Mouse (Mus musculus): ENCODE measurements at regions not wholly inside any gene's neighbourhood (a gene's known extent, or its start where the extent isn't known, plus 50 kb on each side); places are given as distances from the start of the nearest gene placed in this dataset.

GRCm38 (mm10) chr7:51750271-51750670 lies 111.5 kb upstream of the Gas2 start:
- Histone ChIP-seq H3K4me1 (ENCODE audit: control insufficient read depth, insufficient read depth, low read length) (peaks cover 27% of the 10 kb centered on the region), H3K4me3 (ENCODE audit: low read depth, low read length) (no peak overlapping the region), H3K9ac (replicated peaks; ENCODE audit: low read depth, low read length) (peak overlapping the region; percentile 8; the same call in 1 of the 2 replicates), H3K27ac (ENCODE audit: low read depth, low read length) (peak overlapping the region; percentile 82), H3K27me3 (ENCODE audit: control insufficient read depth, insufficient read depth, low read length) (no peaks in the 10 kb centered on the region), H3K9me3 (ENCODE audit: control insufficient read depth, low read length) (no peaks in the 10 kb centered on the region), H3K36me3 (ENCODE audit: control insufficient read depth, insufficient read depth, low read length) (no peaks in the 10 kb centered on the region), H3K4me2 (ENCODE audit: low read depth, low read length) (no peak overlapping the region)
- WGBS, result 60% methylated on average over 1 of the region's 1 CpGs
- ATAC-seq (ENCODE audit: low read depth), result no peak

GRCm38 (mm10) chr7:51753062-51753461 lies 108.8 kb upstream of the Gas2 start:
- no peak for ATAC-seq (ENCODE audit: low read depth)
- H3K27me3 ChIP-seq (ENCODE audit: control insufficient read depth, insufficient read depth, low read length), result no peaks in the 10 kb centered on the region
- peaks cover 27% of the 10 kb centered on the region for H3K4me1 ChIP-seq (ENCODE audit: control insufficient read depth, insufficient read depth, low read length)
- no peaks in the 10 kb centered on the region for H3K9me3 ChIP-seq (ENCODE audit: control insufficient read depth, low read length)
- peak overlapping the region; percentile 22; the same call in 1 of the 2 replicates for H3K27ac ChIP-seq (ENCODE audit: low read depth, low read length)
- 71% methylated on average over 11 of the region's 11 CpGs for WGBS
- no peaks in the 10 kb centered on the region for H3K36me3 ChIP-seq (ENCODE audit: control insufficient read depth, insufficient read depth, low read length)
- H3K4me2 ChIP-seq (ENCODE audit: low read depth, low read length), result no peak overlapping the region
- no peak overlapping the region for H3K4me3 ChIP-seq (ENCODE audit: low read depth, low read length)
- H3K9ac ChIP-seq (replicated peaks; ENCODE audit: low read depth, low read length), result no peak overlapping the region

GRCm38 (mm10) chr7:51754208-51754888 lies 107.5 kb upstream of the Gas2 start:
- Histone ChIP-seq H3K4me1 (ENCODE audit: control insufficient read depth, insufficient read depth, low read length) (peaks cover 22% of the 10 kb centered on the region), H3K27ac (ENCODE audit: low read depth, low read length) (peak overlapping the region; percentile 60), H3K4me3 (ENCODE audit: low read depth, low read length) (no peak overlapping the region), H3K9me3 (ENCODE audit: control insufficient read depth, low read length) (no peaks in the 10 kb centered on the region), H3K27me3 (ENCODE audit: control insufficient read depth, insufficient read depth, low read length) (no peaks in the 10 kb centered on the region), H3K9ac (replicated peaks; ENCODE audit: low read depth, low read length) (no peak overlapping the region), H3K36me3 (ENCODE audit: control insufficient read depth, insufficient read depth, low read length) (no peaks in the 10 kb centered on the region), H3K4me2 (ENCODE audit: low read depth, low read length) (no peak overlapping the region)
- ATAC-seq (ENCODE audit: low read depth), result peak; percentile 81
- 16% methylated on average over 13 of the region's 13 CpGs for WGBS

GRCm38 (mm10) chr7:51756218-51756617 lies 105.6 kb upstream of the Gas2 start:
- 76% methylated on average over 3 of the region's 3 CpGs for WGBS
- no peaks in the 10 kb centered on the region for H3K27me3 ChIP-seq (ENCODE audit: control insufficient read depth, insufficient read depth, low read length)
- no peak overlapping the region for H3K27ac ChIP-seq (ENCODE audit: low read depth, low read length)
- no peak overlapping the region for H3K9ac ChIP-seq (replicated peaks; ENCODE audit: low read depth, low read length)
- no peak for ATAC-seq (ENCODE audit: low read depth)
- H3K4me1 ChIP-seq (ENCODE audit: control insufficient read depth, insufficient read depth, low read length), result peaks cover 12% of the 10 kb centered on the region
- no peaks in the 10 kb centered on the region for H3K36me3 ChIP-seq (ENCODE audit: control insufficient read depth, insufficient read depth, low read length)
- H3K9me3 ChIP-seq (ENCODE audit: control insufficient read depth, low read length), result no peaks in the 10 kb centered on the region
- H3K4me2 ChIP-seq (ENCODE audit: low read depth, low read length), result no peak overlapping the region
- H3K4me3 ChIP-seq (ENCODE audit: low read depth, low read length), result no peak overlapping the region

GRCm38 (mm10) chr7:51759536-51760153 lies 102.2 kb upstream of the Gas2 start:
- H3K36me3 ChIP-seq (ENCODE audit: control insufficient read depth, insufficient read depth, low read length), result no peaks in the 10 kb centered on the region
- H3K4me2 ChIP-seq (ENCODE audit: low read depth, low read length), result no peak overlapping the region
- peaks cover 4% of the 10 kb centered on the region for H3K4me1 ChIP-seq (ENCODE audit: control insufficient read depth, insufficient read depth, low read length)
- H3K4me3 ChIP-seq (ENCODE audit: low read depth, low read length), result no peak overlapping the region
- no peak overlapping the region for H3K27ac ChIP-seq (ENCODE audit: low read depth, low read length)
- H3K27me3 ChIP-seq (ENCODE audit: control insufficient read depth, insufficient read depth, low read length), result no peaks in the 10 kb centered on the region
- WGBS, result 75% methylated on average over 3 of the region's 3 CpGs
- H3K9ac ChIP-seq (replicated peaks; ENCODE audit: low read depth, low read length), result no peak overlapping the region
- H3K9me3 ChIP-seq (ENCODE audit: control insufficient read depth, low read length), result no peaks in the 10 kb centered on the region
- no peak for ATAC-seq (ENCODE audit: low read depth)

GRCm38 (mm10) chr7:51767066-51767465 lies 94.7 kb upstream of the Gas2 start:
- no peak for ATAC-seq (ENCODE audit: low read depth)
- Histone ChIP-seq H3K4me3 (ENCODE audit: low read depth, low read length) (no peak overlapping the region), H3K9me3 (ENCODE audit: control insufficient read depth, low read length) (no peaks in the 10 kb centered on the region)

GRCm38 (mm10) chr7:51771895-51772871 lies 89.6 kb upstream of the Gas2 start:
- Histone ChIP-seq H3K27ac (ENCODE audit: low read depth, low read length) (peak overlapping the region; percentile 71), H3K9ac (replicated peaks; ENCODE audit: low read depth, low read length) (no peak overlapping the region; the same call in 1 of the 2 replicates), H3K4me1 (ENCODE audit: control insufficient read depth, insufficient read depth, low read length) (peaks cover 13% of the 10 kb centered on the region; the same call in 1 of the 2 replicates), H3K9me3 (ENCODE audit: control insufficient read depth, low read length) (no peaks in the 10 kb centered on the region), H3K27me3 (ENCODE audit: control insufficient read depth, insufficient read depth, low read length) (no peaks in the 10 kb centered on the region), H3K4me2 (ENCODE audit: low read depth, low read length) (peak overlapping the region; percentile 3), H3K4me3 (ENCODE audit: low read depth, low read length) (no peak overlapping the region), H3K36me3 (ENCODE audit: control insufficient read depth, insufficient read depth, low read length) (no peaks in the 10 kb centered on the region)
- 21% methylated on average over 8 of the region's 8 CpGs for WGBS
- ATAC-seq (ENCODE audit: low read depth), result peak; percentile 94

More at GRCm38 (mm10) chr7:51767066-51767465, 94.7 kb upstream of the Gas2 start:
- H3K36me3 ChIP-seq (ENCODE audit: control insufficient read depth, insufficient read depth, low read length), result no peaks in the 10 kb centered on the region
- no peak overlapping the region for H3K27ac ChIP-seq (ENCODE audit: low read depth, low read length)
- H3K4me1 ChIP-seq (ENCODE audit: control insufficient read depth, insufficient read depth, low read length), result peaks cover 4% of the 10 kb centered on the region; the same call in 1 of the 2 replicates
- no peak overlapping the region for H3K4me2 ChIP-seq (ENCODE audit: low read depth, low read length)
- no peak overlapping the region for H3K9ac ChIP-seq (replicated peaks; ENCODE audit: low read depth, low read length)
- no peaks in the 10 kb centered on the region for H3K27me3 ChIP-seq (ENCODE audit: control insufficient read depth, insufficient read depth, low read length)

- no peaks in the 10 kb centered on the region for H3K36me3 ChIP-seq (ENCODE audit: control insufficient read depth, insufficient read depth, low read length)
- H3K9ac ChIP-seq (replicated peaks; ENCODE audit: low read depth, low read length), result no peak overlapping the region
- H3K27me3 ChIP-seq (ENCODE audit: control insufficient read depth, insufficient read depth, low read length), result no peaks in the 10 kb centered on the region
- no peak overlapping the region for H3K4me2 ChIP-seq (ENCODE audit: low read depth, low read length)
- no peaks in the 10 kb centered on the region for H3K9me3 ChIP-seq (ENCODE audit: control insufficient read depth, low read length)
- peaks cover 13% of the 10 kb centered on the region; the same call in 1 of the 2 replicates for H3K4me1 ChIP-seq (ENCODE audit: control insufficient read depth, insufficient read depth, low read length)
- H3K27ac ChIP-seq (ENCODE audit: low read depth, low read length), result no peak overlapping the region
- WGBS, result 50% methylated on average over 1 of the region's 1 CpGs
- ATAC-seq (ENCODE audit: low read depth), result no peak
- no peak overlapping the region for H3K4me3 ChIP-seq (ENCODE audit: low read depth, low read length)
These were observed 85.8 kb upstream of the Gas2 start for GRCm38 (mm10) chr7:51775968-51776367.
